Mouse (Mus musculus): Measurements from ENCODE around the gene Prpf38b.

DNA sequence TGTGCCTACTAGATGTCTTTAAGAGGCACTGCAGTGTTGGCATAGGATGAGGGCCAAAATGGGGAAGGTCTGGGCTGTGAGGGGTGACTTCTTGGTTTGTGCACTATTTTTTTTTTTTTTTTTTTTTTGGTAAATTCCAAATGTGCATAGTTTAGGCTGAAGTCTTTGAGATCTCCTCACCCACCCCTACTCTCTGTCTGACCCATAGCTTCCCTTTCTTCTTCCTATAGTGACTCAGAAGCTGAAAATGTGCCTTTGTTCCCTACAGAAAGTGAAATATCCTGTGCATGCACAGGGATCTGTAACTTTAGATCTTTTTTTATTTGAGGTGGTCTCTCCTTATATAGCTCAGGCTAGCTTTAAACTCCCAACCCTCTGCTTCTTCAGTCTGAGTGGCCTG lies 46.4 kb upstream of the Prpf38b start:
- TF ChIP-seq FLI1 (IDR thresholded peaks at IDR 0.05; ENCODE audit: low read length) (no peak), GATA1 (IDR thresholded peaks at IDR 0.05; ENCODE audit: borderline replicate concordance, low read length) (no peak)
